ENCODE assay signal across 18 mouse cellular contexts in the genomic region with DNA sequence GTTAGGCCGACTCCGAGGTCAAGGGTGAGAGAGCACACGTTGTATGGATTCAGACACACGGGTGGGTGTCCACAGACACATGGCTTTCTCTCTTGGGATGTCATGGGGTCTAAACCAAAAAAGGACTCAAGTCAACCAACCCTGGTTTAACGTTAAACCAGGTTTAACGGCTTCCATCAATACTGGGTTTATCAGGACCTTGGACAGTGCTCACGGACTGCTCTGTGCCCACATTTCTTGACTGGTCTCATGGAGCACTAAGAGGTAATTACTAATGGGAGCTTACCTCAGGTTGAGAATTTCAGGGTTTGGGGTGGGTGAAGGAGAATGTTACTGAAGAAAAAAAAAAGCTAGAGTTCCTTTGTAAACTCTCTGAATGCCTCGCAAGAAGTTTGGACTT.
DNase-seq lines count a peak whose midpoint lies in the region; ATAC-seq and TF ChIP-seq lines count a peak whose summit lies in the region.
"Had no signal": no experiment of that assay in that cellular context is flagged by ENCODE, and none has a peak within 500 bp of the region (broad histone marks: within the 10 kb centered on the region; RNA-seq: fewer than 3 reads in every experiment).

No protein-coding gene starts in this region.

- intact Hi-C loops in left cerebral cortex, postnatal 36 days (cut with DNase I) = no loop called here

- no peaks in the 10 kb centered on the region for H3K36me3 ChIP-seq in ES-E14 (ENCODE audit: control insufficient read depth, insufficient read depth, low read length, poor library complexity, severe bottlenecking)
- H3K36me3 ChIP-seq in limb, embryonic 11.5 days (ENCODE audit: control insufficient read depth, insufficient read depth, low read length) = no peaks in the 10 kb centered on the region
- H3K36me3 ChIP-seq: hindbrain, embryonic 12.5 days; midbrain, embryonic 10.5 days; stomach, embryonic 15.5 days had no signal

- H3K4me2 ChIP-seq in limb, embryonic 11.5 days (ENCODE audit: low read depth, severe bottlenecking) = no peak overlapping the region
- H3K4me2 ChIP-seq: hindbrain, embryonic 12.5 days; stomach, embryonic 15.5 days had no signal

- H3K4me1 ChIP-seq in ES-E14 (ENCODE audit: control insufficient read depth in 2 of 2, insufficient read depth in 2 of 2, low read length in 2 of 2, poor library complexity in 1 of 2) = peaks cover 0 to 3% of the 10 kb centered on the region in 2 experiments; a peak in 2 of 4 replicates
- H3K4me1 ChIP-seq in limb, embryonic 11.5 days (ENCODE audit: control insufficient read depth, insufficient read depth, low read length) = no peaks in the 10 kb centered on the region

- ATAC-seq in limb, embryonic 11.5 days (ENCODE audit: insufficient number of reproducible peaks, low FRiP score, low TSS enrichment, low read depth) = no peak
- ATAC-seq: forebrain, embryonic 16.5 days had no signal

- no peak overlapping the region for H3K27ac ChIP-seq in ES-E14 (ENCODE audit: insufficient read depth, low read depth, low read length, poor library complexity, severe bottlenecking)
- no peak overlapping the region for H3K27ac ChIP-seq in limb, embryonic 11.5 days (replicated peaks; ENCODE audit: low read depth, low read length)
- H3K27ac ChIP-seq: heart, adult 2 months; hindbrain, embryonic 12.5 days; liver, embryonic 14.5 days; midbrain, embryonic 10.5 days; stomach, embryonic 15.5 days had no signal

- WGBS in limb, embryonic 11.5 days = 34% methylated on average over 8 of the region's 8 CpGs

- in situ Hi-C loops in ES-E14 (cut with MboI; ENCODE audit: low sequenced_read_pairs in 2 of 2, unreplicated experiment in 2 of 2) = no loop called here

- H3K9ac ChIP-seq in ES-E14 (ENCODE audit: insufficient read depth, low read depth, low read length, poor library complexity, severe bottlenecking) = no peak overlapping the region
- no peak overlapping the region for H3K9ac ChIP-seq in limb, embryonic 11.5 days (ENCODE audit: low read length)
- H3K9ac ChIP-seq: hindbrain, embryonic 12.5 days; liver, embryonic 14.5 days; stomach, embryonic 15.5 days had no signal

- no peaks in the 10 kb centered on the region for H3K9me3 ChIP-seq in ES-E14 (ENCODE audit: control insufficient read depth, insufficient read depth, low read depth, low read length)
- H3K9me3 ChIP-seq in limb, embryonic 11.5 days (ENCODE audit: control insufficient read depth, low read length) = no peaks in the 10 kb centered on the region
- H3K9me3 ChIP-seq: hindbrain, embryonic 12.5 days; midbrain, embryonic 10.5 days; stomach, embryonic 15.5 days had no signal

- no peak overlapping the region for H3K4me3 ChIP-seq in ES-E14 (ENCODE audit: insufficient read depth in 1 of 2, low read depth in 1 of 2, low read length in 2 of 2, poor library complexity in 1 of 2, severe bottlenecking in 1 of 2)
- H3K4me3 ChIP-seq in limb, embryonic 11.5 days (ENCODE audit: low read depth, low read length) = no peak overlapping the region
- H3K4me3 ChIP-seq: heart, adult 2 months; hindbrain, embryonic 12.5 days; midbrain, embryonic 10.5 days; stomach, embryonic 15.5 days had no signal

- DNase-seq in kidney, postnatal 14 days = peak; percentile 12
- DNase-seq in kidney, adult 8-10 months = no peak
- DNase-seq in ES-E14 (ENCODE audit: low read depth, low spot score) = peak; percentile 53
- DNase-seq in c-Kit-positive CD71-positive TER-119-positive erythroid progenitor cells, embryonic 14.5 days (ENCODE audit: low spot score) = peak; percentile 6
- DNase-seq in limb, embryonic 11.5 days (ENCODE audit: low spot score) = peak; percentile 73
- no peak for DNase-seq in right cerebral cortex, postnatal 4 days
- DNase-seq in thymus, postnatal 4 days = no peak
- DNase-seq in left cerebral cortex, postnatal 36 days (ENCODE audit: low spot score in 2 of 2) = no peak
- DNase-seq: adrenal gland, adult 2 months; cerebellum, adult 18-20 months; heart, adult 2 months; layer of hippocampus, adult 9-11 months; right cerebral cortex, postnatal 14 days had no signal

- peaks cover 41% of the 10 kb centered on the region for H3K27me3 ChIP-seq in limb, embryonic 11.5 days (ENCODE audit: control insufficient read depth, insufficient read depth, low read length)

TF ChIP-seq in ES-E14, 5 proteins besides CTCF, POLR2A, EP300 and RAD21:
- TF ChIP-seq ZNF384 (IDR thresholded peaks at IDR 0.05; ENCODE audit: low read depth, low read length) (no peak), MAFK (IDR thresholded peaks at IDR 0.05; ENCODE audit: insufficient read depth, low read depth, low read length) (no peak), CHD2 (IDR thresholded peaks at IDR 0.05; ENCODE audit: low read depth, low read length) (no peak), ZC3H11A (IDR thresholded peaks at IDR 0.05; ENCODE audit: borderline replicate concordance, low read depth, low read length) (no peak), HCFC1 (IDR thresholded peaks at IDR 0.05; ENCODE audit: borderline replicate concordance, insufficient read depth, low read length) (no peak)

Comparison
In these comparisons a context has a peak if more than half of its experiments do, and no peak if none do; other contexts are left out.
1. DNase-seq: peak in kidney, postnatal 14 days (single experiment), ES-E14 (single experiment), c-Kit-positive CD71-positive TER-119-positive erythroid progenitor cells, embryonic 14.5 days (single experiment) and limb, embryonic 11.5 days (single experiment); none in kidney, adult 8-10 months (0 of 2), right cerebral cortex, postnatal 4 days (single experiment), thymus, postnatal 4 days (single experiment) and left cerebral cortex, postnatal 36 days (0 of 2).